8 mouse cellular contexts compared by ENCODE assay signal in the genomic region with DNA sequence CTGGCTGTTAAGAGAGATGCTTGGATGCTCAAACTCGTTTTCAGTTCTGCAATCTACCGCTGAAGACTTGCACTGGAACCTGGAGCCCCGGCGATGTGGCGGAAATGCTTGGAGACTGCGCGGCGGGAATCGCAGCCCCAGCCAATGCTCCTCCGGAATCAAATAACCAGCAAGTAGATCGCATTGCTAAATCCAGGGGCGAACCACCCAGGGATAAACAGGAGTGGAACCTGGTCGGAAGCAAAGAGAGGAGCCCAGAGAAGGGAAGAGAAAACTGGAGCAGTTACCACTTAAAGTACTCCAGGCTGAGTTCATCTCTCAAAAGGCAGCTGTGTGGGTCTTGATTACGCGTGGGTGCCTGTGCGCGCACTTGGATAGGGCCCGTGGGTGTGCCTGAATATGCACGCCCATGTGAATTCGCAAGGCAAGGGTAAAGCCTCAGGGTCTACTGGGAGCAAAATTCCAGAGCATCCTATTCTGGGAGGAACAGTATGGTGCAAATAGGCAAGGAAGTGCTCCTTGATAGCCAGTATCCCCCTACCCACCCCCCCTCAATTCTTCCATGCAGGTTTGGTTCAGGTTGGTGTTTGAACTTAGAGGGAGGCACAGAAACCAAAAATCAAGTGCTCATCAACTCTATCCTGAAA. TPM values are rescaled to one million over a fixed set of nuclear protein-coding genes. Genes with fewer than 3 reads are reported as not detected.
DNase-seq lines count a peak whose midpoint lies in the region; ATAC-seq lines count a peak whose summit lies in the region.

No protein-coding gene starts in this region.

- ATAC-seq in heart, embryonic 14.5 days (ENCODE audit: insufficient number of reproducible peaks, insufficient read depth, low FRiP score, low read depth) = no peak
- no peak for ATAC-seq in hindbrain, embryonic 13.5 days (ENCODE audit: low FRiP score)
- no peak for ATAC-seq in midbrain, embryonic 15.5 days (replicated peaks)

- no peak for DNase-seq in heart, postnatal 36 days
- peak; percentile 34 for DNase-seq in embryo, embryonic 10 days (ENCODE audit: low spot score)
- DNase-seq in T-cell, adult 2 months (ENCODE audit: low spot score) = no peak
- no peak for DNase-seq in adrenal gland, adult 18-20 months (ENCODE audit: low spot score in 2 of 2)
- no peak for DNase-seq in kidney, postnatal 36 days

- H3K9me3 ChIP-seq in heart, embryonic 14.5 days (ENCODE audit: control insufficient read depth, low read length) = no peaks in the 10 kb centered on the region
- H3K9me3 ChIP-seq in hindbrain, embryonic 13.5 days = no peaks in the 10 kb centered on the region
- no peaks in the 10 kb centered on the region for H3K9me3 ChIP-seq in midbrain, embryonic 15.5 days

- intact Hi-C loops in heart, postnatal 36 days (cut with DNase I) = no loop called here

- H3K4me1 ChIP-seq in heart, embryonic 14.5 days (ENCODE audit: control insufficient read depth in 2 of 2, insufficient read depth in 2 of 2, low read length in 2 of 2) = peaks cover 3 to 10% of the 10 kb centered on the region in 2 experiments; a peak in 2 of 4 replicates
- H3K4me1 ChIP-seq in hindbrain, embryonic 13.5 days (replicated peaks) = peaks cover 19% of the 10 kb centered on the region
- H3K4me1 ChIP-seq in midbrain, embryonic 15.5 days = peaks cover 16% of the 10 kb centered on the region

- H3K36me3 ChIP-seq in heart, embryonic 14.5 days (ENCODE audit: control insufficient read depth, insufficient read depth, low read length) = no peaks in the 10 kb centered on the region
- no peaks in the 10 kb centered on the region for H3K36me3 ChIP-seq in hindbrain, embryonic 13.5 days
- H3K36me3 ChIP-seq in midbrain, embryonic 15.5 days (replicated peaks) = no peaks in the 10 kb centered on the region

- H3K27me3 ChIP-seq in heart, embryonic 14.5 days (ENCODE audit: control insufficient read depth, insufficient read depth, low read length) = peaks cover 52% of the 10 kb centered on the region
- peaks cover 30% of the 10 kb centered on the region for H3K27me3 ChIP-seq in hindbrain, embryonic 13.5 days
- no peaks in the 10 kb centered on the region for H3K27me3 ChIP-seq in midbrain, embryonic 15.5 days (replicated peaks)

- H3K4me3 ChIP-seq in heart, embryonic 14.5 days (ENCODE audit: control insufficient read depth in 1 of 2, insufficient read depth in 1 of 2, low read depth in 1 of 2, low read length in 2 of 2) = 0 out of 4 replicates have a peak overlapping the region, but pooled peaks of 1 of the 2 experiments have one; percentile 1
- H3K4me3 ChIP-seq in hindbrain, embryonic 13.5 days = peak overlapping the region; percentile 66
- peak overlapping the region; percentile 69 for H3K4me3 ChIP-seq in midbrain, embryonic 15.5 days

- no peak overlapping the region for H3K9ac ChIP-seq in heart, embryonic 14.5 days (ENCODE audit: low read length)
- peak overlapping the region; percentile 56 for H3K9ac ChIP-seq in hindbrain, embryonic 13.5 days
- H3K9ac ChIP-seq in midbrain, embryonic 15.5 days = peak overlapping the region; percentile 35

- H3K27ac ChIP-seq in heart, embryonic 14.5 days (replicated peaks in 1 of 2; ENCODE audit: control insufficient read depth in 1 of 2, insufficient read depth in 1 of 2, low read depth in 2 of 2, low read length in 2 of 2) = no peak overlapping the region
- no peak overlapping the region for H3K27ac ChIP-seq in hindbrain, embryonic 13.5 days
- 0 out of 2 replicates have a peak overlapping the region, but pooled peaks have one; percentile 1 for H3K27ac ChIP-seq in midbrain, embryonic 15.5 days

- H3K4me2 ChIP-seq in heart, embryonic 14.5 days (ENCODE audit: low read length) = peak overlapping the region; percentile 32
- peak overlapping the region; percentile 77 for H3K4me2 ChIP-seq in hindbrain, embryonic 13.5 days
- H3K4me2 ChIP-seq in midbrain, embryonic 15.5 days = peak overlapping the region; percentile 60

- WGBS in heart, embryonic 14.5 days = under 1% methylated on average over 20 of the region's 20 CpGs
- 2% methylated on average over 20 of the region's 20 CpGs for WGBS in hindbrain, embryonic 13.5 days
- 3% methylated on average over 20 of the region's 20 CpGs for WGBS in midbrain, embryonic 15.5 days

RNA-seq across cellular contexts. Expression of a gene that starts 1.3 kb away (rescaled TPM):
- polyA plus RNA-seq in heart, embryonic 14.5 days (2014; fragmentation: Nextera tagmentation; extraction: Ambion mirVana) = 0.13 and 0.27 TPM in 2 replicates
- not detected for total RNA-seq in heart, postnatal 36 days (2021)
- polyA plus RNA-seq in hindbrain, embryonic 13.5 days (2015; fragmentation: Nextera tagmentation; extraction: Ambion mirVana) = 43.5 and 44.4 TPM in 2 replicates
- 67.1 and 81.4 TPM in 2 replicates for polyA plus RNA-seq in midbrain, embryonic 15.5 days (2015; fragmentation: Nextera tagmentation; extraction: Ambion mirVana)
- total RNA-seq in adrenal gland, adult 18-20 months (2021) = under 1 TPM in 1 of 2 experiments, not detected in 1; 0.10 TPM

Comparison
In these comparisons a context has a peak if more than half of its experiments do, and no peak if none do; other contexts are left out.
1. RNA of a gene that starts 1.3 kb away (polyA plus RNA-seq): 67.1 to 81.4 TPM in midbrain, embryonic 15.5 days and 43.5 to 44.4 TPM in hindbrain, embryonic 13.5 days; 0.13 to 0.27 TPM in heart, embryonic 14.5 days; every median in the first group is over 10 times any median in the second.
2. Peak in every context shown above with its lines, with median percentiles within 50 percentile points of each other: H3K4me2 ChIP-seq.